Mouse (Mus musculus): ENCODE measurements at regions not wholly inside any gene's neighbourhood (a gene's known extent, or its start where the extent isn't known, plus 50 kb on each side); places are given as distances from the start of the nearest gene placed in this dataset.
"Not testable (repeated sequence)": the region's sequence is repeated elsewhere in the genome, so short reads cannot be mapped to it uniquely, and the experiment has no call there.

- Histone ChIP-seq H3K4me2 (replicated peaks) (no peak overlapping the region), H3K36me3 (no peaks in the 10 kb centered on the region), H3K9me3 (no peaks in the 10 kb centered on the region), H3K27me3 (no peaks in the 10 kb centered on the region), H3K4me1 (no peaks in the 10 kb centered on the region), H3K4me3 (no peak overlapping the region), H3K27ac (no peak overlapping the region), H3K9ac (no peak overlapping the region)
- 83% methylated on average over 4 of the region's 4 CpGs for WGBS
- ATAC-seq (ENCODE audit: insufficient number of reproducible peaks, insufficient read depth, low FRiP score, low TSS enrichment): no peak
Measured at GRCm38 (mm10) chr3:79002173-79002848, 284.0 kb downstream of the Rapgef2 start.

- no peak overlapping the region for H3K4me2 ChIP-seq (replicated peaks)
- H3K9ac ChIP-seq: no peak overlapping the region
- no peak for ATAC-seq (ENCODE audit: insufficient number of reproducible peaks, insufficient read depth, low FRiP score, low TSS enrichment)
- no peaks in the 10 kb centered on the region for H3K27me3 ChIP-seq
- H3K4me1 ChIP-seq: no peaks in the 10 kb centered on the region
- H3K4me3 ChIP-seq: no peak overlapping the region
- H3K27ac ChIP-seq: no peak overlapping the region
- 86% methylated on average over 4 of the region's 4 CpGs for WGBS
- no peaks in the 10 kb centered on the region for H3K36me3 ChIP-seq
- no peaks in the 10 kb centered on the region for H3K9me3 ChIP-seq
Measured at GRCm38 (mm10) chr3:79001754-79002153, 284.6 kb downstream of the Rapgef2 start.

- Histone ChIP-seq H3K9me3 (no peaks in the 10 kb centered on the region), H3K36me3 (no peaks in the 10 kb centered on the region), H3K4me3 (no peak overlapping the region), H3K4me1 (no peaks in the 10 kb centered on the region), H3K27ac (no peak overlapping the region), H3K27me3 (no peaks in the 10 kb centered on the region), H3K4me2 (replicated peaks) (no peak overlapping the region), H3K9ac (no peak overlapping the region)
- ATAC-seq (ENCODE audit: insufficient number of reproducible peaks, insufficient read depth, low FRiP score, low TSS enrichment): no peak
- WGBS: 62% methylated on average over 2 of the region's 2 CpGs
Measured at GRCm38 (mm10) chr3:79000293-79000692, 286.0 kb downstream of the Rapgef2 start.

GRCm38 (mm10) chr3:78999803-79000202 lies 286.5 kb downstream of the Rapgef2 start:
- Histone ChIP-seq H3K36me3 (no peaks in the 10 kb centered on the region), H3K9me3 (no peaks in the 10 kb centered on the region), H3K27ac (no peak overlapping the region), H3K4me1 (no peaks in the 10 kb centered on the region), H3K27me3 (no peaks in the 10 kb centered on the region), H3K4me2 (replicated peaks) (no peak overlapping the region), H3K9ac (no peak overlapping the region), H3K4me3 (no peak overlapping the region)
- ATAC-seq (ENCODE audit: insufficient number of reproducible peaks, insufficient read depth, low FRiP score, low TSS enrichment): 0 out of 2 replicates have a peak, but pooled peaks have one; percentile 15
- WGBS: 26% methylated on average over 3 of the region's 3 CpGs

- no peaks in the 10 kb centered on the region for H3K9me3 ChIP-seq
- 78% methylated on average over 2 of the region's 2 CpGs for WGBS
Measured at GRCm38 (mm10) chr3:78988120-78988519, 298.2 kb downstream of the Rapgef2 start.

GRCm38 (mm10) chr3:78986726-78987125 lies 299.6 kb downstream of the Rapgef2 start:
- Histone ChIP-seq H3K4me3 (no peak overlapping the region), H3K9me3 (no peaks in the 10 kb centered on the region), H3K27me3 (no peaks in the 10 kb centered on the region), H3K27ac (no peak overlapping the region), H3K4me2 (replicated peaks) (no peak overlapping the region), H3K4me1 (no peaks in the 10 kb centered on the region), H3K9ac (no peak overlapping the region), H3K36me3 (no peaks in the 10 kb centered on the region)
- no peak for ATAC-seq (ENCODE audit: insufficient number of reproducible peaks, insufficient read depth, low FRiP score, low TSS enrichment)
- 77% methylated on average over 6 of the region's 7 CpGs for WGBS

More at GRCm38 (mm10) chr3:78988120-78988519, 298.2 kb downstream of the Rapgef2 start:
- no peaks in the 10 kb centered on the region for H3K27me3 ChIP-seq
- H3K4me1 ChIP-seq: no peaks in the 10 kb centered on the region
- H3K4me3 ChIP-seq: no peak overlapping the region
- H3K4me2 ChIP-seq (replicated peaks): no peak overlapping the region
- ATAC-seq (ENCODE audit: insufficient number of reproducible peaks, insufficient read depth, low FRiP score, low TSS enrichment): no peak
- no peak overlapping the region for H3K27ac ChIP-seq
- no peak overlapping the region for H3K9ac ChIP-seq
- H3K36me3 ChIP-seq: no peaks in the 10 kb centered on the region

- Histone ChIP-seq H3K36me3 (no peaks in the 10 kb centered on the region), H3K4me2 (replicated peaks) (no peak overlapping the region), H3K9ac (no peak overlapping the region), H3K4me1 (no peaks in the 10 kb centered on the region), H3K4me3 (no peak overlapping the region), H3K9me3 (no peaks in the 10 kb centered on the region), H3K27ac (no peak overlapping the region), H3K27me3 (no peaks in the 10 kb centered on the region)
- WGBS: 83% methylated on average over 3 of the region's 3 CpGs
- ATAC-seq (ENCODE audit: insufficient number of reproducible peaks, insufficient read depth, low FRiP score, low TSS enrichment): 0 out of 2 replicates have a peak, but pooled peaks have one; percentile 22
Measured at GRCm38 (mm10) chr3:78981057-78981456, 305.3 kb downstream of the Rapgef2 start.

- no peak overlapping the region for H3K27ac ChIP-seq
- WGBS: 88% methylated on average over 4 of the region's 4 CpGs
Measured at GRCm38 (mm10) chr3:78978781-78979180, 307.5 kb downstream of the Rapgef2 start.

GRCm38 (mm10) chr3:78966683-78967549 lies 319.4 kb downstream of the Rapgef2 start:
- not testable (repeated sequence) for H3K36me3 ChIP-seq, H3K27ac ChIP-seq, H3K4me1 ChIP-seq, H3K27me3 ChIP-seq, H3K9me3 ChIP-seq
- H3K9ac ChIP-seq: peak overlapping the region; percentile 47
- WGBS: 4% methylated on average over 40 of the region's 57 CpGs
- ATAC-seq (ENCODE audit: insufficient number of reproducible peaks, insufficient read depth, low FRiP score, low TSS enrichment): peak; percentile 81
- H3K4me3 ChIP-seq: peak overlapping the region; percentile 43
- H3K4me2 ChIP-seq (replicated peaks): peak overlapping the region; percentile 69

More at GRCm38 (mm10) chr3:78978781-78979180, 307.5 kb downstream of the Rapgef2 start:
- Histone ChIP-seq H3K36me3 (no peaks in the 10 kb centered on the region), H3K9me3 (no peaks in the 10 kb centered on the region), H3K4me2 (replicated peaks) (no peak overlapping the region), H3K4me1 (no peaks in the 10 kb centered on the region), H3K4me3 (no peak overlapping the region), H3K9ac (no peak overlapping the region), H3K27me3 (no peaks in the 10 kb centered on the region)
- ATAC-seq (ENCODE audit: insufficient number of reproducible peaks, insufficient read depth, low FRiP score, low TSS enrichment): no peak

GRCm38 (mm10) chr3:78964231-78964858 lies 322.0 kb downstream of the Rapgef2 start:
- H3K4me3 ChIP-seq: no peak overlapping the region
- no peaks in the 10 kb centered on the region for H3K4me1 ChIP-seq
- H3K27me3 ChIP-seq: 0 out of 2 replicates have a peak, but pooled peaks cover 7% of the 10 kb centered on the region
- H3K27ac ChIP-seq: no peak overlapping the region
- H3K9me3 ChIP-seq: no peaks in the 10 kb centered on the region
- no peak for ATAC-seq (ENCODE audit: insufficient number of reproducible peaks, insufficient read depth, low FRiP score, low TSS enrichment)
- no peaks in the 10 kb centered on the region for H3K36me3 ChIP-seq
- no peak overlapping the region for H3K4me2 ChIP-seq (replicated peaks)
- 82% methylated on average over 8 of the region's 9 CpGs for WGBS
- H3K9ac ChIP-seq: no peak overlapping the region

- no peaks in the 10 kb centered on the region for H3K4me1 ChIP-seq
- 36% methylated on average over 1 of the region's 1 CpGs for WGBS
- no peak for ATAC-seq (ENCODE audit: insufficient number of reproducible peaks, insufficient read depth, low FRiP score, low TSS enrichment)
- no peak overlapping the region for H3K27ac ChIP-seq
- H3K27me3 ChIP-seq: no peaks in the 10 kb centered on the region
- no peaks in the 10 kb centered on the region for H3K36me3 ChIP-seq
- no peak overlapping the region for H3K4me3 ChIP-seq
- H3K4me2 ChIP-seq (replicated peaks): no peak overlapping the region
- no peaks in the 10 kb centered on the region for H3K9me3 ChIP-seq
- H3K9ac ChIP-seq: no peak overlapping the region
Measured at GRCm38 (mm10) chr3:78958781-78959180, 327.5 kb downstream of the Rapgef2 start.
